Mouse (Mus musculus) liver, embryonic 14.5 days (tissue): ENCODE data around the gene Sulf2. TPM values are rescaled to one million over a fixed set of nuclear protein-coding genes. Genes with fewer than 3 reads are reported as not detected.

Experiments
- ATAC-seq: fragments of 200-750 bp; cut with Nextera tagmentation; 2 replicates; pipeline ENCODE4 v1.8.0; 2017; ENCODE audit warnings: moderate number of reproducible peaks, mild to moderate bottlenecking, moderate library complexity; ENCODE audit not compliant: insufficient read depth
- DNase-seq, 3 experiments: peaks; one replicate each; pipeline ENCODE4 v3.0.0-alpha.2; 2012 to 2013; ENCODE audit warnings: low read depth in 3 of 3, low spot score in 3 of 3
- H3K27ac ChIP-seq: fragments of 300-500 bp; sonication (generic); 2 replicates; pipeline ENCODE4 v1.5.1; 2014; ENCODE audit warnings: moderate library complexity, mild to moderate bottlenecking, control low read depth, inconsistent platforms
- H3K27me3 ChIP-seq: fragments of 300-500 bp; sonication (generic); 2 replicates; pipeline ENCODE4 v1.6.1; 2014; ENCODE audit warnings: mild to moderate bottlenecking, low read length, moderate library complexity; ENCODE audit not compliant: control insufficient read depth, insufficient read depth
- H3K36me3 ChIP-seq: fragments of 300-500 bp; sonication (generic); replicated peaks from 2 replicates; pipeline ENCODE4 v1.6.1; 2014; ENCODE audit warnings: low read depth; ENCODE audit not compliant: control insufficient read depth, insufficient read depth
- H3K4me1 ChIP-seq, 2 experiments: fragments of 200-500 bp in 1 of 2; fragments of 300-500 bp in 1 of 2; sonication (generic) in 1 of 2; replicated peaks; 2 replicates each; pipeline ENCODE4 v1.6.1; 2012 to 2014; ENCODE audit warnings: antibody characterized with exemption in 1 of 2, inconsistent platforms in 1 of 2, low read length in 1 of 2; ENCODE audit not compliant: control insufficient read depth in 2 of 2, insufficient read depth in 2 of 2
- H3K4me2 ChIP-seq: fragments of 300-500 bp; sonication (generic); 2 replicates; pipeline ENCODE4 v1.6.1; 2014; ENCODE audit warnings: low read depth, mild to moderate bottlenecking, control low read depth, moderate library complexity
- H3K4me3 ChIP-seq, 2 experiments: fragments of 200-500 bp in 1 of 2; fragments of 300-500 bp in 1 of 2; sonication (generic) in 1 of 2; 2 replicates each; pipeline ENCODE4 v1.5.1; 2012 to 2014; ENCODE audit warnings: low read depth in 2 of 2, low read length in 2 of 2, mild to moderate bottlenecking in 2 of 2, control low read depth in 1 of 2, inconsistent platforms in 1 of 2, moderate library complexity in 1 of 2; ENCODE audit not compliant: insufficient read depth in 1 of 2
- H3K9ac ChIP-seq: fragments of 300-500 bp; sonication (generic); replicated peaks from 2 replicates; pipeline ENCODE4 v1.6.1; 2014; ENCODE audit warnings: mild to moderate bottlenecking, control low read depth, moderate library complexity
- H3K9me3 ChIP-seq: fragments of 300-500 bp; sonication (generic); 2 replicates; pipeline ENCODE4 v1.6.1; 2016; ENCODE audit warnings: low read length, mixed read lengths; ENCODE audit not compliant: control insufficient read depth
- CTCF ChIP-seq: IDR thresholded peaks from 2 replicates; pipeline ENCODE4 v1.5.1; 2016; ENCODE audit warnings: antibody characterized with exemption, low read depth, control low read depth
- EP300 ChIP-seq: IDR thresholded peaks from 2 replicates; pipeline ENCODE4 v1.6.1; 2016; ENCODE audit warnings: antibody characterized with exemption, low read depth
- WGBS: fragments of 180-500 bp; shearing (Covaris S2); extraction: QIAGEN DNeasy Blood & Tissue Kit; methylation state at CpG from one replicate; pipeline ENCODE4 v1.1.7; 2014; ENCODE audit not compliant: insufficient replicate concordance; 5-methylcytosine and 5-hydroxymethylcytosine counted together
- polyA plus RNA-seq, 2 experiments: library from polyadenylated mRNA; depleted of rRNA in 1 of 2; stranded (reverse) in 1 of 2; unstranded in 1 of 2; fragments of >200 nt; fragmentation: Nextera tagmentation in 1 of 2; extraction: Ambion mirVana in 1 of 2; gene quantifications; 2 replicates each; pipeline versions ENCODE4 v1.2.1 to v1.2.3; 2012 to 2014

Sulf2 gene
- polyA plus RNA-seq, 2 experiments = 0.81 to 0.99 TPM

DNA sequence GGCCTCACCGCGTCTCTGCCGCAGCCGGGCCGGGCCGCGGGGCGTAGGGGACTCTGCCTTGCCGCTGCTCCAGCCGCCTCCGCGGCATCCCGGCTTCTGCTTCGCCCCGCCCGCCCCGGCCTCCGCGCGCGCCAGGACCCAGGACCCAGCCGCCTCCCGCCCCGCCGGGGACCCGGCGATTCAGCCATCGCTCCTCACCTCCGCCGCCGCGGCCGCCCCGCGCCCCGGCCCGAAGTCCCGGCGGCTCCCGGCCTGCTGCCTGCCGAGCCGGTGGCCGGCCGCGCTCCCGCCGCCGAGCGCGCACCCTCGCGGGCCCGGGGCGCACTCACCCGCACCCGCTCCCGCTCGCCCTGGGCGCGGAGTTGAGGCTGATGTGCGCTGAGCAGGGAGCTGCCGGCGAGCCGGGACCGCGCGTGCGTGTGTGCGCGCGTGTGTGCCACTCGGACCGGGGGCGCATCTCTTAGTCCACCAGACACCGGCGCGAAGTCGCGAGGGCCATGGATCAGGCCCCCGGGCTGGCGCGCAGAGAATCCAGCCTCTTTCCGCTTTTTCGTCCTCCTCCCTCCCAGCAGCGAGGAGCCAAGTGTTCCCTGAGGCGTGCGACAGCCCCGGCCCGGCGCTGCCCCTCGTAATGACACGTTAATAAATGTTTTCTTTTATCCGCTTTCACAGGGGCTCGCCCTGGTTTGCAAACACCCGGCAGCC is 562 bp downstream of the Sulf2 start:
- peak overlapping the region; percentile 29 to 42 for H3K4me3 ChIP-seq
- no peaks in the 10 kb centered on the region for H3K4me1 ChIP-seq
- H3K9ac ChIP-seq = no peak overlapping the region
- H3K9me3 ChIP-seq = no peaks in the 10 kb centered on the region
- H3K4me2 ChIP-seq = peak overlapping the region; percentile 62
- DNase-seq (no peak), ATAC-seq (no peak)
- TF ChIP-seq CTCF (no peak), EP300 (no peak)
- no peak overlapping the region for H3K27ac ChIP-seq
- WGBS = 1% methylated on average over 82 of the region's 95 CpGs
- H3K36me3 ChIP-seq = no peaks in the 10 kb centered on the region
- H3K27me3 ChIP-seq = peaks cover 40% of the 10 kb centered on the region

GRCm38 (mm10) chr2:166153891-166154711 is 1.4 kb downstream of the Sulf2 start:
- H3K36me3 ChIP-seq = no peaks in the 10 kb centered on the region
- H3K4me1 ChIP-seq = no peaks in the 10 kb centered on the region
- H3K27me3 ChIP-seq = peaks cover 40% of the 10 kb centered on the region
- no peak for ATAC-seq
- peak overlapping the region; percentile 26 to 42; a peak in 3 of 4 replicates for H3K4me3 ChIP-seq
- no peak for TF ChIP-seq CTCF
- no peak for TF ChIP-seq EP300
- no peak for DNase-seq
- no peak overlapping the region for H3K27ac ChIP-seq
- no peak overlapping the region for H3K9ac ChIP-seq
- 2% methylated on average over 51 of the region's 51 CpGs for WGBS
- peak overlapping the region; percentile 62 for H3K4me2 ChIP-seq
- no peaks in the 10 kb centered on the region for H3K9me3 ChIP-seq

GRCm38 (mm10) chr2:166153399-166153793 is 2.1 kb downstream of the Sulf2 start:
- H3K9ac ChIP-seq = no peak overlapping the region
- DNase-seq (no peak), ATAC-seq (no peak)
- H3K4me1 ChIP-seq = no peaks in the 10 kb centered on the region
- TF ChIP-seq CTCF (no peak), EP300 (no peak)
- 22% methylated on average over 3 of the region's 3 CpGs for WGBS
- H3K4me3 ChIP-seq = no peak overlapping the region
- H3K36me3 ChIP-seq = no peaks in the 10 kb centered on the region
- no peak overlapping the region for H3K27ac ChIP-seq
- H3K4me2 ChIP-seq = no peak overlapping the region
- peaks cover 40% of the 10 kb centered on the region for H3K27me3 ChIP-seq
- H3K9me3 ChIP-seq = no peaks in the 10 kb centered on the region

GRCm38 (mm10) chr2:166152734-166153398 is 2.6 kb downstream of the Sulf2 start:
- Histone ChIP-seq H3K36me3 (no peaks in the 10 kb centered on the region), H3K27me3 (peaks cover 40% of the 10 kb centered on the region), H3K9me3 (no peaks in the 10 kb centered on the region), H3K4me1 (no peaks in the 10 kb centered on the region), H3K27ac (no peak overlapping the region), H3K4me2 (no peak overlapping the region), H3K4me3 (no peak overlapping the region), H3K9ac (no peak overlapping the region)
- 31% methylated on average over 11 of the region's 11 CpGs for WGBS
- no peak for ATAC-seq
- TF ChIP-seq CTCF = no peak
- TF ChIP-seq EP300 = no peak
- DNase-seq = no peak
